Mouse (Mus musculus) bone marrow, adult 2 months (tissue): ENCODE measurements around the gene Dnm1. TPM values are rescaled to one million over a fixed set of nuclear protein-coding genes. Genes with fewer than 3 reads are reported as not detected.
"Not testable (repeated sequence)": the region's sequence is repeated elsewhere in the genome, so short reads cannot be mapped to it uniquely, and the experiment has no call there.

Source experiments
- H3K27ac ChIP-seq: fragments of 200-500 bp; 2 replicates; pipeline ENCODE4 v1.5.1; 2012; ENCODE audit warnings: low read depth, mild to moderate bottlenecking, control low read depth, inconsistent platforms, low read length; ENCODE audit not compliant: control insufficient read depth, poor library complexity, insufficient read depth
- H3K4me1 ChIP-seq: fragments of 200-500 bp; 2 replicates; pipeline ENCODE4 v1.6.1; 2011; ENCODE audit warnings: low read length; ENCODE audit not compliant: control insufficient read depth, insufficient read depth
- H3K4me3 ChIP-seq: fragments of 200-500 bp; replicated peaks from 2 replicates; pipeline ENCODE3; 2011; ENCODE audit warnings: mild to moderate bottlenecking, low read depth, low read length, control low read depth; ENCODE audit not compliant: control insufficient read depth
- CTCF ChIP-seq: fragments of 200-500 bp; IDR thresholded peaks from 2 replicates; pipeline ENCODE4 v1.5.1; 2011; ENCODE audit warnings: low read length, control low read depth; ENCODE audit not compliant: control insufficient read depth, insufficient read depth
- POLR2A ChIP-seq: fragments of 200-500 bp; IDR thresholded peaks from 2 replicates; pipeline ENCODE4 v1.6.1; 2011; ENCODE audit warnings: low read depth, mild to moderate bottlenecking, control low read depth, low read length, borderline replicate concordance; ENCODE audit not compliant: control insufficient read depth
- WGBS: fragments of 180-500 bp; shearing (Covaris S2); methylation state at CpG from one replicate; pipeline ENCODE4 v1.1.7; 2018; 5-methylcytosine and 5-hydroxymethylcytosine counted together
- polyA plus RNA-seq: library from polyadenylated mRNA; stranded (reverse); fragments of >200 nt; gene quantifications from 2 replicates; pipeline ENCODE4 v1.2.4, GENCODE M21; 2011; ENCODE audit warnings: low replicate concordance; ENCODE audit not compliant: missing spikeins, insufficient read depth, insufficient read length

Gene Dnm1
- polyA plus RNA-seq, 1 experiment: 1.9 TPM

- 88% methylated on average over 5 of the region's 5 CpGs for WGBS
- no peaks in the 10 kb centered on the region for H3K4me1 ChIP-seq
- H3K4me3 ChIP-seq: no peak overlapping the region
- no peak for TF ChIP-seq CTCF
- no peak overlapping the region for H3K27ac ChIP-seq
These were observed 14.2 kb upstream of the Dnm1 start for GRCm38 (mm10) chr2:32367315-32367714.

GRCm38 (mm10) chr2:32364121-32364520, 11.0 kb upstream of the Dnm1 start:
- Histone ChIP-seq H3K4me3 (no peak overlapping the region), H3K27ac (no peak overlapping the region)
- WGBS: 72% methylated on average over 8 of the region's 8 CpGs

GRCm38 (mm10) chr2:32363376-32364106, 10.4 kb upstream of the Dnm1 start:
- H3K4me1 ChIP-seq: no peaks in the 10 kb centered on the region; the same call in 1 of the 2 replicates
- TF ChIP-seq POLR2A: no peak
- TF ChIP-seq CTCF: no peak
- H3K4me3 ChIP-seq: peak overlapping the region; percentile 83
- peak overlapping the region; percentile 92 for H3K27ac ChIP-seq
- 7% methylated on average over 19 of the region's 19 CpGs for WGBS

More at GRCm38 (mm10) chr2:32364121-32364520, 11.0 kb upstream of the Dnm1 start:
- no peak for TF ChIP-seq CTCF
- no peak for TF ChIP-seq POLR2A
- no peaks in the 10 kb centered on the region; the same call in 1 of the 2 replicates for H3K4me1 ChIP-seq

- no peaks in the 10 kb centered on the region; the same call in 1 of the 2 replicates for H3K4me1 ChIP-seq
- H3K27ac ChIP-seq: peak overlapping the region; percentile 92
- H3K4me3 ChIP-seq: peak overlapping the region; percentile 83
- TF ChIP-seq POLR2A (peak; percentile 69; the same call in 1 of the 2 replicates), CTCF (peak; percentile 88)
- under 1% methylated on average over 53 of the region's 53 CpGs for WGBS
These were observed 9.7 kb upstream of the Dnm1 start for GRCm38 (mm10) chr2:32362817-32363340.

GRCm38 (mm10) chr2:32362274-32362673, 9.1 kb upstream of the Dnm1 start:
- not testable (repeated sequence) for H3K4me1 ChIP-seq, H3K27ac ChIP-seq
- 19% methylated on average over 5 of the region's 5 CpGs for WGBS
- peak overlapping the region; percentile 83 for H3K4me3 ChIP-seq

GRCm38 (mm10) chr2:32361437-32361836, 8.3 kb upstream of the Dnm1 start:
- H3K4me1 ChIP-seq: no peaks in the 10 kb centered on the region; the same call in 1 of the 2 replicates
- peak overlapping the region; percentile 72 for H3K4me3 ChIP-seq
- TF ChIP-seq CTCF: peak; percentile 56
- peak; percentile 60; the same call in 1 of the 2 replicates for TF ChIP-seq POLR2A
- WGBS: 1% methylated on average over 24 of the region's 24 CpGs
- H3K27ac ChIP-seq: peak overlapping the region; percentile 61

GRCm38 (mm10) chr2:32360741-32361140, 7.6 kb upstream of the Dnm1 start:
- Histone ChIP-seq H3K27ac (no peak overlapping the region), H3K4me3 (peak overlapping the region; percentile 66), H3K4me1 (no peaks in the 10 kb centered on the region; the same call in 1 of the 2 replicates)
- TF ChIP-seq CTCF (no peak), POLR2A (no peak)
- 12% methylated on average over 14 of the region's 14 CpGs for WGBS

GRCm38 (mm10) chr2:32358381-32358780, 5.2 kb upstream of the Dnm1 start:
- Histone ChIP-seq H3K4me3 (no peak overlapping the region), H3K27ac (no peak overlapping the region), H3K4me1 (no peaks in the 10 kb centered on the region; the same call in 1 of the 2 replicates)
- WGBS: 82% methylated on average over 10 of the region's 10 CpGs
- no peak for TF ChIP-seq CTCF
- TF ChIP-seq POLR2A: no peak
